ENCODE assay signal across 30 mouse cellular contexts in the genomic region with DNA sequence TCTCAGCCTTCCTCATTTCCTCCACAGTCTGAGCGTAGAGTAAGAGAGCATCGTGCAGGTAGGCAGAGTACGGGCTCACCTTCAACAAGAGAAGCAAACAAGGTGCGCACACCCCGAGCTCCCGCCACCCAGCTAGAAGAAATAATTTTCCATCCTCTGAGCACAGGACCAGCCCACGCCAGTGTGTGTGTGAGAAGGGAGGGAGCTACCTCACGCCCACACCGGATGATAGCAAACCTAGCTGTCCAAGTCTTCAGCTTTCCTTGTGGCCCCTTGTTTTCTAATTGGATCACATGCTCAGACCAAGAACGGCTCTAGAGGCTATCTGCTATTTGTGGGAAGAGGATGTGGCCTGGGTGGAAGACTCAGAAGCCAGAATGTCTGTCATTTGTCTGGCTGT. TPM values are rescaled to one million over a fixed set of nuclear protein-coding genes. Genes with fewer than 3 reads are reported as not detected.
DNase-seq lines count a peak whose midpoint lies in the region; ATAC-seq and TF ChIP-seq lines count a peak whose summit lies in the region.
"Had no signal": no experiment of that assay in that cellular context is flagged by ENCODE, and none has a peak within 500 bp of the region (broad histone marks: within the 10 kb centered on the region; RNA-seq: fewer than 3 reads in every experiment).

No protein-coding gene starts in this region.

- H3K4me3 ChIP-seq in liver, embryonic 12.5 days = no peak overlapping the region
- no peak overlapping the region for H3K4me3 ChIP-seq in stomach, embryonic 14.5 days (ENCODE audit: low read depth, low read length)
- no peak overlapping the region for H3K4me3 ChIP-seq in stomach, postnatal 0 days (ENCODE audit: low read depth, low read length)
- H3K4me3 ChIP-seq: embryonic facial prominence, embryonic 12.5 days; forebrain, embryonic 12.5 days; heart, embryonic 13.5 days; limb, embryonic 13.5 days; liver, embryonic 15.5 days; stomach, embryonic 15.5 days had no signal

- no peaks in the 10 kb centered on the region for H3K36me3 ChIP-seq in liver, embryonic 12.5 days
- H3K36me3 ChIP-seq in stomach, embryonic 14.5 days (ENCODE audit: control insufficient read depth, insufficient read depth, low read length) = no peaks in the 10 kb centered on the region
- no peaks in the 10 kb centered on the region for H3K36me3 ChIP-seq in stomach, postnatal 0 days (ENCODE audit: control insufficient read depth, insufficient read depth, low read length)
- H3K36me3 ChIP-seq: embryonic facial prominence, embryonic 12.5 days; forebrain, embryonic 12.5 days; G1E; heart, embryonic 13.5 days; limb, embryonic 13.5 days; liver, embryonic 15.5 days; stomach, embryonic 15.5 days had no signal

- peak overlapping the region; percentile 12; the same call in 1 of the 2 replicates for H3K27ac ChIP-seq in liver, embryonic 12.5 days
- no peak overlapping the region for H3K27ac ChIP-seq in stomach, embryonic 14.5 days (ENCODE audit: low read length)
- H3K27ac ChIP-seq in stomach, postnatal 0 days (replicated peaks) = no peak overlapping the region
- H3K27ac ChIP-seq: embryonic facial prominence, embryonic 12.5 days; forebrain, embryonic 12.5 days; heart, embryonic 13.5 days; hindbrain, postnatal 0 days; limb, embryonic 13.5 days had no signal

- no peaks in the 10 kb centered on the region for H3K9me3 ChIP-seq in liver, embryonic 12.5 days (replicated peaks)
- H3K9me3 ChIP-seq in stomach, embryonic 14.5 days (ENCODE audit: control insufficient read depth, low read depth, low read length) = no peaks in the 10 kb centered on the region
- no peaks in the 10 kb centered on the region for H3K9me3 ChIP-seq in stomach, postnatal 0 days (ENCODE audit: control insufficient read depth, low read length)
- H3K9me3 ChIP-seq: embryonic facial prominence, embryonic 12.5 days; forebrain, embryonic 12.5 days; G1E; heart, embryonic 13.5 days; limb, embryonic 13.5 days; liver, embryonic 15.5 days; stomach, embryonic 15.5 days had no signal

- no peak overlapping the region for H3K9ac ChIP-seq in liver, embryonic 12.5 days
- H3K9ac ChIP-seq in stomach, embryonic 14.5 days (replicated peaks; ENCODE audit: low read depth, low read length) = no peak overlapping the region
- no peak overlapping the region for H3K9ac ChIP-seq in stomach, postnatal 0 days (ENCODE audit: low read length)
- H3K9ac ChIP-seq: embryonic facial prominence, embryonic 12.5 days; forebrain, embryonic 12.5 days; heart, embryonic 13.5 days; limb, embryonic 13.5 days; liver, embryonic 15.5 days; stomach, embryonic 15.5 days had no signal

- TF ChIP-seq CTCF in stomach, postnatal 0 days (IDR thresholded peaks at IDR 0.05; ENCODE audit: low read depth) = no peak

- peaks cover 35% of the 10 kb centered on the region for H3K4me1 ChIP-seq in liver, embryonic 12.5 days
- H3K4me1 ChIP-seq in stomach, embryonic 14.5 days (ENCODE audit: control insufficient read depth, insufficient read depth, low read length) = no peaks in the 10 kb centered on the region
- H3K4me1 ChIP-seq in stomach, postnatal 0 days (replicated peaks; ENCODE audit: control insufficient read depth, insufficient read depth) = no peaks in the 10 kb centered on the region
- H3K4me1 ChIP-seq: embryonic facial prominence, embryonic 12.5 days; forebrain, embryonic 12.5 days; limb, embryonic 13.5 days; stomach, embryonic 15.5 days had no signal

- ATAC-seq in liver, embryonic 12.5 days = no peak
- ATAC-seq in stomach, embryonic 14.5 days (ENCODE audit: insufficient number of reproducible peaks, insufficient read depth, low FRiP score, low read depth) = 0 out of 2 replicates have a peak, but pooled peaks have one; percentile 42
- ATAC-seq in stomach, postnatal 0 days (ENCODE audit: low FRiP score, low TSS enrichment) = no peak
- ATAC-seq: Patski had no signal

- DNase-seq in frontal cortex, postnatal 36 days (ENCODE audit: low spot score in 2 of 2) = peak; percentile 38
- no peak for DNase-seq in frontal cortex, postnatal 25 days (ENCODE audit: low spot score in 2 of 2)
- DNase-seq in liver = no peak
- DNase-seq in stomach, postnatal 0 days (ENCODE audit: low spot score) = no peak
- DNase-seq in thymus, postnatal 10 days (ENCODE audit: low spot score in 2 of 2) = no peak
- DNase-seq: adrenal gland, postnatal 36 days; cerebellum, adult 11-12 months; cerebellum, postnatal 10 days; gastrocnemius, postnatal 10 days; heart, adult 18-20 months; heart, postnatal 14 days; kidney, adult 18-20 months; kidney, postnatal 4 days; lung, postnatal 4 days; thymus, adult 18-20 months had no signal

- H3K4me2 ChIP-seq in liver, embryonic 12.5 days = no peak overlapping the region
- H3K4me2 ChIP-seq in stomach, embryonic 14.5 days (replicated peaks; ENCODE audit: low read depth, low read length) = no peak overlapping the region
- no peak overlapping the region for H3K4me2 ChIP-seq in stomach, postnatal 0 days (replicated peaks; ENCODE audit: low read depth)
- H3K4me2 ChIP-seq: embryonic facial prominence, embryonic 12.5 days; forebrain, embryonic 12.5 days; heart, embryonic 13.5 days; limb, embryonic 13.5 days; liver, embryonic 15.5 days; midbrain, embryonic 11.5 days; stomach, embryonic 15.5 days had no signal

- H3K27me3 ChIP-seq in liver, embryonic 12.5 days (replicated peaks) = no peaks in the 10 kb centered on the region; the same call in 1 of the 2 replicates
- H3K27me3 ChIP-seq in stomach, embryonic 14.5 days (ENCODE audit: control insufficient read depth, insufficient read depth, low read length) = no peaks in the 10 kb centered on the region
- H3K27me3 ChIP-seq in stomach, postnatal 0 days (ENCODE audit: control insufficient read depth, insufficient read depth, low read length) = no peaks in the 10 kb centered on the region
- H3K27me3 ChIP-seq: CH12.LX; embryonic facial prominence, embryonic 12.5 days; forebrain, embryonic 12.5 days; heart, embryonic 13.5 days; limb, embryonic 13.5 days; liver, embryonic 15.5 days; Patski; stomach, embryonic 15.5 days had no signal

- WGBS in liver, embryonic 12.5 days (ENCODE audit: insufficient replicate concordance) = 58% methylated on average over 10 of the region's 10 CpGs
- WGBS in stomach, embryonic 14.5 days = 75% methylated on average over 10 of the region's 10 CpGs
- WGBS in stomach, postnatal 0 days = 62% methylated on average over 10 of the region's 10 CpGs

- no peak for TF ChIP-seq EP300 in stomach, postnatal 0 days (optimal IDR thresholded peaks at IDR 0.05)

RNA-seq across cellular contexts. Expression of a gene that starts 10.0 kb away (rescaled TPM):
- polyA plus RNA-seq in liver, embryonic 12.5 days (2016; fragmentation: Nextera tagmentation; extraction: Ambion mirVana) = 0.04 TPM in 1 of 2 replicates, not detected in the other
- not detected in 2 replicates for polyA plus RNA-seq in stomach, embryonic 14.5 days (2014; fragmentation: Nextera tagmentation; extraction: Ambion mirVana)
- polyA plus RNA-seq in stomach, postnatal 0 days (2015; fragmentation: Nextera tagmentation; extraction: Ambion mirVana) = 0.08 TPM in 2 replicates
- polyA plus RNA-seq: embryonic facial prominence, embryonic 12.5 days; forebrain, embryonic 12.5 days; G1E; heart, embryonic 13.5 days; hindbrain, embryonic 11.5 days; limb, embryonic 13.5 days; liver, embryonic 15.5 days; midbrain, embryonic 11.5 days had no signal

RNA-seq across cellular contexts. Expression of a gene that starts 20.7 kb away (rescaled TPM):
- 110 and 115 TPM in 2 replicates for polyA plus RNA-seq in liver, embryonic 12.5 days (2016; fragmentation: Nextera tagmentation; extraction: Ambion mirVana)
- 58.7 and 62.9 TPM in 2 replicates for polyA plus RNA-seq in stomach, embryonic 14.5 days (2014; fragmentation: Nextera tagmentation; extraction: Ambion mirVana)
- polyA plus RNA-seq in stomach, postnatal 0 days (2015; fragmentation: Nextera tagmentation; extraction: Ambion mirVana) = 62.7 and 63.2 TPM in 2 replicates

RNA-seq across cellular contexts. Expression of a gene that starts 50.5 kb away (rescaled TPM):
- polyA plus RNA-seq in liver, embryonic 12.5 days (2016; fragmentation: Nextera tagmentation; extraction: Ambion mirVana) = 0.05 and 0.06 TPM in 2 replicates
- 0.11 and 0.12 TPM in 2 replicates for polyA plus RNA-seq in stomach, embryonic 14.5 days (2014; fragmentation: Nextera tagmentation; extraction: Ambion mirVana)
- 0.16 and 0.23 TPM in 2 replicates for polyA plus RNA-seq in stomach, postnatal 0 days (2015; fragmentation: Nextera tagmentation; extraction: Ambion mirVana)
- polyA plus RNA-seq: G1E; heart, embryonic 13.5 days; hindbrain, embryonic 11.5 days; kidney, embryonic 16.5 days; limb, embryonic 13.5 days; Patski; stomach, embryonic 15.5 days had no signal

Comparison
In these comparisons a context has a peak if more than half of its experiments do, and no peak if none do; other contexts are left out.
1. DNase-seq: peak in frontal cortex, postnatal 36 days (2 of 2); none in frontal cortex, postnatal 25 days (0 of 2), liver (single experiment), stomach, postnatal 0 days (single experiment) and thymus, postnatal 10 days (0 of 2).